Mouse (Mus musculus) intestine, embryonic 14.5 days (tissue): ENCODE data around the gene Asic2. TPM values are rescaled to one million over a fixed set of nuclear protein-coding genes. Genes with fewer than 3 reads are reported as not detected.

ENCODE experiments used
- ATAC-seq: fragments of 200-750 bp; cut with Nextera tagmentation; replicated peaks from 2 replicates; pipeline ENCODE4 v1.8.0; 2017; ENCODE audit warnings: low read depth, moderate number of reproducible peaks, moderate TSS enrichment, moderate library complexity; ENCODE audit not compliant: low FRiP score, low TSS enrichment
- DNase-seq: peaks from one replicate; pipeline ENCODE4 v3.0.0-alpha.2; 2018; ENCODE audit warnings: low spot score
- H3K27ac ChIP-seq: fragments of 300-500 bp; sonication (generic); 2 replicates; pipeline ENCODE4 v1.5.1; 2014; ENCODE audit warnings: low read depth, mild to moderate bottlenecking, control low read depth
- H3K27me3 ChIP-seq: fragments of 300-500 bp; sonication (generic); replicated peaks from 2 replicates; pipeline ENCODE4 v1.6.1; 2014; ENCODE audit warnings: low read length, control low read depth; ENCODE audit not compliant: control insufficient read depth, insufficient read depth
- H3K36me3 ChIP-seq: fragments of 300-500 bp; sonication (generic); 2 replicates; pipeline ENCODE4 v1.6.1; 2014; ENCODE audit warnings: low read length, control low read depth; ENCODE audit not compliant: control insufficient read depth, insufficient read depth
- H3K4me1 ChIP-seq: fragments of 300-500 bp; sonication (generic); replicated peaks from 2 replicates; pipeline ENCODE4 v1.6.1; 2014; ENCODE audit warnings: low read length, control low read depth, mixed read lengths; ENCODE audit not compliant: control insufficient read depth, insufficient read depth
- H3K4me2 ChIP-seq: fragments of 300-500 bp; sonication (generic); 2 replicates; pipeline ENCODE4 v1.6.1; 2014; ENCODE audit warnings: low read length
- H3K4me3 ChIP-seq: fragments of 300-500 bp; sonication (generic); 2 replicates; pipeline ENCODE4 v1.5.1; 2014; ENCODE audit warnings: low read depth, low read length, control low read depth, mixed read lengths
- H3K9ac ChIP-seq: fragments of 300-500 bp; sonication (generic); 2 replicates; pipeline ENCODE4 v1.6.1; 2014; ENCODE audit warnings: mild to moderate bottlenecking, low read length
- H3K9me3 ChIP-seq: fragments of 300-500 bp; sonication (generic); 2 replicates; pipeline ENCODE4 v1.6.1; 2016; ENCODE audit warnings: low read length, control low read depth; ENCODE audit not compliant: control insufficient read depth
- WGBS: fragments of 180-500 bp; shearing (Covaris S2); extraction: QIAGEN DNeasy Blood & Tissue Kit; methylation state at CpG from one replicate; pipeline ENCODE4 v1.1.7; 2014; 5-methylcytosine and 5-hydroxymethylcytosine counted together
- polyA plus RNA-seq: library from polyadenylated mRNA; unstranded; fragments of >200 nt; fragmentation: Nextera tagmentation; extraction: Ambion mirVana; gene quantifications from 2 replicates; pipeline ENCODE4 v1.2.1, GENCODE M21; 2014

The Asic2 gene
- polyA plus RNA-seq, 1 experiment from 2014 or later = 0.22 TPM

- Histone ChIP-seq H3K4me3 (peak overlapping the region; percentile 36), H3K36me3 (no peaks in the 10 kb centered on the region), H3K4me2 (peak overlapping the region; percentile 57), H3K9ac (no peak overlapping the region), H3K27ac (no peak overlapping the region), H3K27me3 (0 out of 2 replicates have a peak, but pooled peaks cover 3% of the 10 kb centered on the region), H3K4me1 (peaks cover 14% of the 10 kb centered on the region; the same call in 1 of the 2 replicates), H3K9me3 (no peaks in the 10 kb centered on the region)
- 6% methylated on average over 20 of the region's 20 CpGs for WGBS
- peak; percentile 59 for DNase-seq
- ATAC-seq = 0 out of 2 replicates have a peak, but pooled peaks have one; percentile 36
These were observed 356.1 kb downstream of the Asic2 start for GRCm38 (mm10) chr11:81611948-81612797.

- Histone ChIP-seq H3K9me3 (no peaks in the 10 kb centered on the region), H3K4me3 (no peak overlapping the region), H3K4me1 (peaks cover 14% of the 10 kb centered on the region; the same call in 1 of the 2 replicates), H3K4me2 (no peak overlapping the region), H3K36me3 (no peaks in the 10 kb centered on the region), H3K27ac (no peak overlapping the region), H3K27me3 (0 out of 2 replicates have a peak, but pooled peaks cover 3% of the 10 kb centered on the region), H3K9ac (no peak overlapping the region)
- DNase-seq (peak; percentile 15), ATAC-seq (no peak)
- WGBS = 66% methylated on average over 5 of the region's 5 CpGs
These were observed 357.8 kb downstream of the Asic2 start for GRCm38 (mm10) chr11:81610506-81610905.

GRCm38 (mm10) chr11:81602971-81603370 lies 365.3 kb downstream of the Asic2 start:
- Histone ChIP-seq H3K27ac (no peak overlapping the region), H3K27me3 (no peaks in the 10 kb centered on the region), H3K9me3 (no peaks in the 10 kb centered on the region), H3K4me2 (no peak overlapping the region), H3K4me1 (no peaks in the 10 kb centered on the region), H3K4me3 (no peak overlapping the region), H3K9ac (no peak overlapping the region), H3K36me3 (no peaks in the 10 kb centered on the region)
- DNase-seq = peak; percentile 42
- ATAC-seq = no peak
- WGBS = 44% methylated on average over 4 of the region's 4 CpGs

- no peak overlapping the region for H3K4me2 ChIP-seq
- ATAC-seq (no peak), DNase-seq (peak; percentile 35)
- H3K36me3 ChIP-seq = no peaks in the 10 kb centered on the region
- no peaks in the 10 kb centered on the region for H3K4me1 ChIP-seq
- no peak overlapping the region for H3K9ac ChIP-seq
- WGBS = 94% methylated on average over 5 of the region's 5 CpGs
- no peak overlapping the region for H3K27ac ChIP-seq
- H3K27me3 ChIP-seq = no peaks in the 10 kb centered on the region
- no peaks in the 10 kb centered on the region for H3K9me3 ChIP-seq
- H3K4me3 ChIP-seq = no peak overlapping the region
These were observed 366.5 kb downstream of the Asic2 start for GRCm38 (mm10) chr11:81601736-81602135.

GRCm38 (mm10) chr11:81597601-81598000 lies 370.7 kb downstream of the Asic2 start:
- H3K9me3 ChIP-seq = no peaks in the 10 kb centered on the region
- H3K27me3 ChIP-seq = no peaks in the 10 kb centered on the region
- ATAC-seq (no peak), DNase-seq (no peak)
- no peak overlapping the region for H3K4me2 ChIP-seq
- no peak overlapping the region for H3K4me3 ChIP-seq
- H3K36me3 ChIP-seq = no peaks in the 10 kb centered on the region
- H3K27ac ChIP-seq = no peak overlapping the region
- H3K9ac ChIP-seq = no peak overlapping the region
- H3K4me1 ChIP-seq = no peaks in the 10 kb centered on the region
- WGBS = 86% methylated on average over 5 of the region's 5 CpGs

GRCm38 (mm10) chr11:81595235-81595634 lies 373.0 kb downstream of the Asic2 start:
- WGBS = 69% methylated on average over 2 of the region's 2 CpGs
- Histone ChIP-seq H3K36me3 (no peaks in the 10 kb centered on the region), H3K27ac (no peak overlapping the region), H3K9me3 (no peaks in the 10 kb centered on the region), H3K4me2 (no peak overlapping the region), H3K4me1 (no peaks in the 10 kb centered on the region), H3K4me3 (no peak overlapping the region), H3K9ac (no peak overlapping the region), H3K27me3 (no peaks in the 10 kb centered on the region)
- ATAC-seq (no peak), DNase-seq (peak; percentile 27)

GRCm38 (mm10) chr11:81592776-81593175 lies 375.5 kb downstream of the Asic2 start:
- Histone ChIP-seq H3K4me1 (no peaks in the 10 kb centered on the region), H3K9me3 (no peaks in the 10 kb centered on the region), H3K36me3 (no peaks in the 10 kb centered on the region), H3K4me2 (no peak overlapping the region), H3K27me3 (no peaks in the 10 kb centered on the region), H3K27ac (no peak overlapping the region), H3K9ac (no peak overlapping the region), H3K4me3 (no peak overlapping the region)
- DNase-seq (no peak), ATAC-seq (no peak)
- 46% methylated on average over 5 of the region's 5 CpGs for WGBS

- Histone ChIP-seq H3K27ac (no peak overlapping the region), H3K36me3 (no peaks in the 10 kb centered on the region), H3K9ac (no peak overlapping the region), H3K4me2 (no peak overlapping the region), H3K27me3 (no peaks in the 10 kb centered on the region), H3K4me1 (no peaks in the 10 kb centered on the region), H3K4me3 (no peak overlapping the region), H3K9me3 (no peaks in the 10 kb centered on the region)
- ATAC-seq = no peak
- no peak for DNase-seq
- 78% methylated on average over 4 of the region's 4 CpGs for WGBS
These were observed 377.3 kb downstream of the Asic2 start for GRCm38 (mm10) chr11:81590911-81591310.

- peak; percentile 74 for DNase-seq
- H3K9ac ChIP-seq = no peak overlapping the region
- no peaks in the 10 kb centered on the region for H3K4me1 ChIP-seq
- no peaks in the 10 kb centered on the region for H3K36me3 ChIP-seq
- no peak overlapping the region for H3K4me3 ChIP-seq
- no peaks in the 10 kb centered on the region for H3K9me3 ChIP-seq
- WGBS = 14% methylated on average over 10 of the region's 10 CpGs
- H3K27me3 ChIP-seq = no peaks in the 10 kb centered on the region
- H3K4me2 ChIP-seq = no peak overlapping the region
- no peak overlapping the region for H3K27ac ChIP-seq
- no peak for ATAC-seq
These were observed 379.6 kb downstream of the Asic2 start for GRCm38 (mm10) chr11:81588630-81589029.
